Mouse (Mus musculus) lung, adult 2 months (tissue): ENCODE measurements around the gene Il18r1. TPM values are rescaled to one million over a fixed set of nuclear protein-coding genes. Genes with fewer than 3 reads are reported as not detected.

Experiments
- DNase-seq: peaks from one replicate; pipeline ENCODE4 v3.0.0; 2022
- H3K4me1 ChIP-seq: fragments of 200-500 bp; 2 replicates; pipeline ENCODE4 v1.6.1; 2011; ENCODE audit warnings: low read length; ENCODE audit not compliant: control insufficient read depth, insufficient read depth
- H3K4me3 ChIP-seq: fragments of 200-500 bp; replicated peaks from 2 replicates; pipeline ENCODE3; 2011; ENCODE audit warnings: low read depth, mild to moderate bottlenecking, control low read depth, low read length; ENCODE audit errors: extremely low read depth
- CTCF ChIP-seq: fragments of 200-500 bp; IDR thresholded peaks from 2 replicates; pipeline ENCODE4 v1.5.1; 2011; ENCODE audit warnings: mild to moderate bottlenecking, low read length, control low read depth; ENCODE audit not compliant: insufficient read depth
- POLR2A ChIP-seq: fragments of 200-500 bp; IDR thresholded peaks from 2 replicates; pipeline ENCODE4 v1.6.1; 2011; ENCODE audit warnings: low read depth, mild to moderate bottlenecking, control low read depth, low read length, borderline replicate concordance; ENCODE audit errors: extremely low read depth
- WGBS: fragments of 180-500 bp; shearing (Covaris S2); methylation state at CpG from one replicate; pipeline ENCODE4 v1.1.7; 2018; 5-methylcytosine and 5-hydroxymethylcytosine counted together
- polyA plus RNA-seq: library from polyadenylated mRNA; depleted of rRNA; stranded (reverse); fragments of >200 nt; gene quantifications from 2 replicates; pipeline ENCODE4 v1.2.3, GENCODE M21; 2012; rRNA removed

Il18r1 gene
- polyA plus RNA-seq = 17.5 and 41.1 TPM in 2 replicates

DNA sequence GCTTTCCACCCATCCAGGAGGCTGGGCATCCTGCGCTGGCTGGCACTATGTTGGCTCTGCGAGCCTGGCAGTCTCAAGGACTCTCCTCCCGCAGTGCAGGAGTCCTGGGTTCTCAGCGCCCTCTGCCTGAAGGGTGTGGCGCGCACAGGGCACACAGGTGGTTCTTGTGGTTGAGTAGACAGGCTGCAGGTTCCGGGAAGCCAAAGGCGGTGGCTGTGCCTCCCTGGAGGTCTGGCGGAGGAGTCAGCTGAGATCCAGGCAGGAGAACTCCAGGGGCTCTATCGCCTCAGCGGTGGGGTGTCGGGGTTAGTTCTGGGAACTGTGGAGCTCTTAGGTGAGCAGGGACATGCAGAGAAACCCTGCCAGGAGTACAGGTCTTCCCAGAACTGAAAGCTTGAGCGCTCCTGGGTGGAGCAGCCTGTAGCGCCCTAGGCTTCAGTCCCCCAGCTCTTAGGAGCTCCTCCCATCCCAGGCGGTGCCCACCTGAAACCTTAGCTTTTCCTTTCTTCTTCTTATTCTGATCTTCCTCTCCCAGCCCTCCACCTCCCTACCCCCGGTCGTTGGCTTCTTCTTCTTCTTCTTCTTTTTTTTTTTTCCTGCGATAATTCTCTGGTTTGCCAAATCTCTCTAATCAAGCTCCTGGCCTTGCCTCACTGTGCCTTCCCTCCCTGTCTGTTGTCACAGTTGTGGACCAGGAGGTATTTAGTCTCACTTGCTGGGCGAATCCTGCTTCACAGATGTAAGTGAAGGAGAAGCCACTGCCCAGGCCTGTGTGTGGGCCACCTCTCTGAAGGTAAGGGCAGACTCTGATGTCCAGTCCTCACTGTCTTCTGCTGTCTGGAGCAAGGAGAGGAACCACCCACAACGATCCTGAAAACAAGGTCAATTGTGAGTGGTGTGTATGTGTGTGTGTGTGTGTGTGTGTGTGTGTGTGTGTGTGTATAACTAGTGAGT, at the start of gene Il18r1:
Gene Il18r1, plus strand, starts transcription at position 76 of the 954 bp plus-strand sequence.
- H3K4me3 ChIP-seq = peak within 1 kb of the TSS; percentile 76
- WGBS = 24% methylated on average over 20 of the region's 20 CpGs
- DNase-seq = peak; percentile 76

DNA sequence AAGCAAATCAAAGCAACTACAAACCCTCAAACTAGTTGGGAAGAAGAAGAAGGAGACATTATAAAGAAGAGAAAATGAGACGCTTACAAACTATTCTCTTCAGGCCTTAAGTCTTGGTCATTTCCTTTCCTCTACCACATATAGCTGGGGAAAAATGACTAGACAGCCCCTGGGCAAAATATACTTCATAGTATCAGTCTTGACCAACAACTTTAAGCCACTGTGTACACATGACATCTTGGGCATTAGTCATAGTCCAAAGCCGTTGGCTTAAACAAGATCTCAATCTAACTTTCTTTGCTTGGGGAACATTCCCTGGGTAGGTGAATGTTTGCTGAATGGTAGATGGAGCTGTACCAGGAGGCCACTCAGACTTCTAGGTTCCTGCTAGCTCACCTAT, 48.3 kb upstream of the Il18r1 start:
- H3K4me3 ChIP-seq = no peak overlapping the region
- TF ChIP-seq POLR2A (no peak), CTCF (no peak)
- WGBS = 78% methylated on average over 2 of the region's 2 CpGs
- no peaks in the 10 kb centered on the region for H3K4me1 ChIP-seq
- no peak for DNase-seq

More for the DNA sequence above, at the start of gene Il18r1:
- no peaks in the 10 kb centered on the region; the same call in 1 of the 2 replicates for H3K4me1 ChIP-seq
- TF ChIP-seq CTCF (0 out of 2 replicates have a peak, but pooled peaks have one; percentile 33), POLR2A (peak; percentile 58; the same call in 1 of the 2 replicates)

DNA sequence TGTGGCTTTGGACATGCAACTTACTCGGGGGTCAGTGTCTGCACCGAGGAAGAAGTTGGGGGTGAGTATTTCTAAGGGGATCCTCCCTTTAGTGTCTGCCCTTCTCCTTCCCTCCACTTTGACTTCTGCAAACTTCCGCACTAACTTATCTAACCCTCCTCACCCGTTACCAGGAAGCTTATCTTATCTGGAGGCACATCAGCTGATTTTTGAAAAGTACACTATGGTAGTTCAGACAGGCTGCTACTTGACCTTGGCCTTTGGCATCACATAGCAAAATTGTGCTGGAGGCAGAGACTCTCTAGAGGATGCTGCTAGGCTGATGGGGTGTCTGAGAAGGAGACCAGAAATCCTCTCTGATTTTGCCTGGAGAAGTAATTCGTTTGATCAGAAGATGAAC, 46.8 kb upstream of the Il18r1 start:
- no peak for TF ChIP-seq CTCF
- TF ChIP-seq POLR2A = no peak

DNA sequence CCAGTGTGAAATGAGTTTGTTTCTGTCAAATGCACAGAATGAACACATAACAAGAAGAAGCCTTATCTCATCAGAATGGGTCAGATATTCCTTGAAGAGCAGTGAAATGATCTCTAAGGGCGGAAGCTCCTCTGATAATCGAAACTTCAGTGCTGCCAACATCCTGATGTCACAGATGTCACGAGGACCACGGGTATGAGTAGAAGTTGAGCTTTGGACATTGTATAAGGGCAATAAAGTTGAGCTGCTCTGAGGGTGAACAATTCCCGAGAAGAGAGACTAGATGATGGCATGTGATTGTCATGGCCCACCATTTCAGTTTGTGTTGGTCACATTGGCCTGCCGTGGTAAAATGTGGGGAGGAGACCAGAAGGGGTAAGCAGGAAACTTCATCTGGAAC, 41.5 kb upstream of the Il18r1 start:
- H3K4me1 ChIP-seq = no peaks in the 10 kb centered on the region
- TF ChIP-seq POLR2A (no peak), CTCF (no peak)
- H3K4me3 ChIP-seq = no peak overlapping the region
- 80% methylated on average over 6 of the region's 6 CpGs for WGBS
- no peak for DNase-seq

More for the DNA sequence above, 46.8 kb upstream of the Il18r1 start:
- no peak for DNase-seq
- H3K4me1 ChIP-seq = no peaks in the 10 kb centered on the region
- H3K4me3 ChIP-seq = no peak overlapping the region
- WGBS = 22% methylated on average over 5 of the region's 5 CpGs

DNA sequence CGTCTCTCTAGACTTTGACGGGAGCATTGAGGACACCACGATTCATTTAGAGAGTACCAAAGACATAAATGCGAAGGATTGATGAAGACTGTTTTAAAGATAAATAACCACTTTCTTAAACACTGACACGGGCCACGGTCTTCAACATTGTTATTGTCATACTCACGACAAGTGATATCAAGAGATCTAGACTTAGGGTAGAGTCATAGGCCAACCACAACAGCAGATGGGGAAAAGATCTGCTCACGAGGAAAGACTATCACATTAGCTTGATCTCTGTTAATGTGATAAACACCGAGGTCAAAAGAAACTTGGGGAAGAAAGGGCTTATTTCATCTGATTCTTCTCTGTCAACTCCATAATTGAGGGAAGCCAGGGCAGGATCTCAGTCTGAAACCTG, 38.1 kb upstream of the Il18r1 start:
- TF ChIP-seq POLR2A = no peak
- TF ChIP-seq CTCF = no peak
- DNase-seq = no peak
- H3K4me3 ChIP-seq = no peak overlapping the region
- H3K4me1 ChIP-seq = no peaks in the 10 kb centered on the region
- 83% methylated on average over 9 of the region's 9 CpGs for WGBS

DNA sequence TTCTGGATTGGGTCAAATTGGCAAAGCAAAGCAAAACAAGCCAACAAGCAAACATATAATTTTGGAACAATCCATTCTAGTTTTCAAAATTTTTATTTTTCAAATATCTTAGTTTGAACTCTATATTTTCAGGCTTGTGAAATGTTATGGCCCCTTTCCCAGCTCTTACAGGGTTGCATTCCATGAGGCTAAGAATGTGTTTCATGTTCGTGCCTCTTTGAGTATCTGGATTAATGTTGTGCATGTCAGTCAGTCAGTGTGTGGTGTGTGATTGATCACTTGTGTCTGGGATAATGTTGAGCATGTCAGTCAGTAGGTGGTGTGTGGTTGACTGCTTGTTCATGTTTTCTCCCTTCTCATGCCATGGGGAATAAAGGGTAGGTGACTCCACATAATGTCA, 37.5 kb upstream of the Il18r1 start:
- no peak overlapping the region for H3K4me3 ChIP-seq
- DNase-seq = no peak
- 59% methylated on average over 1 of the region's 1 CpGs for WGBS
- no peaks in the 10 kb centered on the region for H3K4me1 ChIP-seq
- no peak for TF ChIP-seq CTCF
- TF ChIP-seq POLR2A = no peak

DNA sequence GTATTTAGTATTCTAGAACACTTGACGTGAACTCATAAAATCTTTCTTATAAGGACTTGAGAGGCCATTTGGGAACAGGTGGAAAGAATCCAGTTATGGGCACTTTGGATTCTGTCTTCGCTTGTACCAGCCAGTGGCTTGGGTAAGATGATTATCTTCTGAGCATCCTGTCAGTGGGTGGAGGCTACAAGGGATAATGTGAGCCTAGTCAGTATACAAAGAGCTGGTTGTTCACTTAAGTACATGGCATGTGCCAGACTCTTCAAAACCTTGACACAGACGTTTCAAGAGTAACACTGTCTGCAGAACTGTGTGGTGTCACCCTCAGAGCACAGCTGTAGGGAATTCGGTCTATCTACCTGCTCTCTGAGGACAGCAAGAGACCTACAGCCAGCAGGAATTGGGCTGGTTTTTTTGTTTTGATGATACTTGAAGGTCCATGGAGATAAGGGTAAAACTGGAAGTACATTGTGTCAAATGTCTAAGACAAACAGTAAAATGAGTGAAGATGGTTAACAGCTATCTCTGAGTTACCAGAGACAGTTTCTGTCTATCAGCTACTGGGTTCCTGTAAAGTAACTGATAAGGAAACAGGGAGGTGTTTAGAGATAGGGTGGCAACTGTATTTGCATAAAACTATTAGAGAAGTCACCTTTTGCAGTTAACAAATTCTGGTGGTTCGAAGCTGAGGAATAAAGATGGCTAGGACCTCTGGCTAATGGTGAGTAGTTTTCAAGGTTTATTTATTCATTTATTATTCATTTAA, 36.3 kb upstream of the Il18r1 start, which contains the start of gene Il1rl1:
Gene Il1rl1, plus strand, starts transcription at position 661 of the 766 bp plus-strand sequence.
- Histone ChIP-seq H3K4me1 (no peaks in the 10 kb centered on the region), H3K4me3 (no peak within 1 kb of the TSS)
- no peak for TF ChIP-seq POLR2A
- TF ChIP-seq CTCF = no peak
- DNase-seq = no peak
- 68% methylated on average over 5 of the region's 5 CpGs for WGBS

DNA sequence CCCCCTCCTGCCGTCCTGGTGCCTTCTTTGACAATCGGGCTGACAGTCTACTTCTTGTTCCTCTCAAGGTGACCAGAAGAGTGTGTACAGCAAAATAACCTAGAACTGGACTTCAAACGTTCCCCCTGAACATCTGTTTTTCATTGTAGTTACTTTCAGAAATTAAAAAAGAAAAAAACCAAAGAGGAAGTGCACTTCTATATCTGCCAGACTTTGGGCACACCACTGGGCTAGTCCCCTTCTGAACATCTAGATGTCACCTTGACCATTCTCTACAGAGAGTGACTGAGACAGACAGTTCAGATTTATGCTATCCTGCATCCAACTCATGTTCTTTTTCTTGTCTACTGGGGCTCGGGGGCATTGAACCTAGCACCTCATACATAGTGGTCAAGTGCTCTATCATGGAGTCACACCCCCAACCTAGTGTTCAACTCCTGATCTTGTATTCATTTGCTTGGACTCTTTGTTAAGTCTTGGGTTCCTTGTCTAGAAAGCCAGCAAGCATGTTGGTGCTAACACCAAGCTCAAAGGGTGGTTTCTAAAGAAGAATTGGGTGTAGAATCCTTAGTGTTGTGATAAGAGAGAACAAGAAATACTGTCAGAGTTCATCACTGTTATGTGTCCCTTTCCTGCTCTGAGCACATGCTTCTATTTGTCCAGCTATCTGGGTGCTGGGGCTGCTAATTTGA, 35.1 kb upstream of the Il18r1 start:
- 69% methylated on average over 4 of the region's 4 CpGs for WGBS
- H3K4me1 ChIP-seq = no peaks in the 10 kb centered on the region
- H3K4me3 ChIP-seq = no peak overlapping the region
- TF ChIP-seq POLR2A (no peak), CTCF (no peak)
- DNase-seq = no peak

DNA sequence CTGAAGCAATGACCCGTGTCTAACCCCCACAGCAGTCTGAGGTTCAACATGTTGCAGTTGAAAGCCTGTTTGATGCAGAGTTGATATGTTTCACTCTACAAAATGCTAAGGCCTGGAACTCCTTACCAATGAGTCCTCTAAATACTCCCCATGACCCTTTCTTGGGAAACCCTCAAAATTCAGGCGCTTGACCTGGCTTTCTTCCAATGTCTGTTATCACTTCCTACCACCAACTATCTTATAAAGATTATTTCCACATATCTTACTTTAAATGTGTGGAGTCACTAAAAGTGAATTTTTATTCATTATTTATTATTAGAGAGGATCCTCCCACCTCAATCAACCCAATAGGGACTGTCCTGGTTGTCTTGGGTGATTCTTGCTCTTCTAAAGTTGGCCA, 33.2 kb upstream of the Il18r1 start:
- no peaks in the 10 kb centered on the region for H3K4me1 ChIP-seq
- WGBS = 70% methylated on average over 2 of the region's 2 CpGs
- TF ChIP-seq POLR2A = no peak
- TF ChIP-seq CTCF = no peak
- no peak for DNase-seq
- no peak overlapping the region for H3K4me3 ChIP-seq
